Mouse (Mus musculus) liver, adult 2 months (tissue): ENCODE data around the gene Edn3. TPM values are rescaled to one million over a fixed set of nuclear protein-coding genes. Genes with fewer than 3 reads are reported as not detected.

Experiments
- DNase-seq: peaks from one replicate; pipeline ENCODE4 v3.0.0-alpha.2; 2011; ENCODE audit warnings: low read depth, low spot score; ENCODE audit errors: extremely low read depth
- H3K27ac ChIP-seq: fragments of 200-500 bp; replicated peaks from 2 replicates; pipeline ENCODE4 v1.5.1; 2012; ENCODE audit warnings: low read depth, mild to moderate bottlenecking, control low read depth, inconsistent platforms, low read length; ENCODE audit not compliant: insufficient read depth
- H3K27me3 ChIP-seq: fragments of 200-500 bp; 2 replicates; pipeline ENCODE4 v1.6.1; 2012; ENCODE audit warnings: mild to moderate bottlenecking, moderate library complexity, low read length, inconsistent platforms; ENCODE audit not compliant: control insufficient read depth, insufficient read depth
- H3K36me3 ChIP-seq: fragments of 200-500 bp; 2 replicates; pipeline ENCODE4 v1.6.1; 2012; ENCODE audit warnings: low read length, inconsistent platforms; ENCODE audit not compliant: control insufficient read depth, insufficient read depth
- H3K4me1 ChIP-seq: fragments of 200-500 bp; 2 replicates; pipeline ENCODE4 v1.6.1; 2011; ENCODE audit warnings: low read length; ENCODE audit not compliant: control insufficient read depth, insufficient read depth
- H3K4me3 ChIP-seq: fragments of 200-500 bp; 2 replicates; pipeline ENCODE4 v1.5.1; 2011; ENCODE audit warnings: low read depth, mild to moderate bottlenecking, control low read depth, low read length, moderate library complexity; ENCODE audit not compliant: insufficient read depth
- H3K79me2 ChIP-seq: fragments of 200-500 bp; 2 replicates; pipeline ENCODE4 v1.6.1; 2012; ENCODE audit warnings: inconsistent platforms, mild to moderate bottlenecking, low read length, moderate library complexity; ENCODE audit not compliant: control insufficient read depth, insufficient read depth
- H3K9ac ChIP-seq: fragments of 200-500 bp; 2 replicates; pipeline ENCODE4 v1.6.1; 2012; ENCODE audit warnings: low read depth, mild to moderate bottlenecking, control low read depth, inconsistent platforms, low read length
- CTCF ChIP-seq: fragments of 200-500 bp; IDR thresholded peaks from 2 replicates; pipeline ENCODE4 v1.5.1; 2011; ENCODE audit warnings: low read depth, low read length, control low read depth
- POLR2A ChIP-seq: fragments of 200-500 bp; IDR thresholded peaks from 2 replicates; pipeline ENCODE4 v1.6.1; 2011; ENCODE audit warnings: low read length, control low read depth; ENCODE audit not compliant: insufficient read depth; ENCODE audit errors: extremely low read depth
- WGBS: fragments of 180-500 bp; shearing (Covaris S2); methylation state at CpG from one replicate; pipeline ENCODE4 v1.1.7; 2018; 5-methylcytosine and 5-hydroxymethylcytosine counted together
- polyA plus RNA-seq: library from polyadenylated mRNA; depleted of rRNA; stranded (reverse); fragments of >200 nt; gene quantifications from 2 replicates; pipeline ENCODE4 v1.2.3, GENCODE M21; 2012
- total RNA-seq: library from RNA; depleted of rRNA; stranded (reverse); fragments of >200 nt; gene quantifications from 2 replicates; pipeline ENCODE4 v1.2.3, GENCODE M21; 2014

The Edn3 gene
- total and polyA plus RNA-seq, 2 experiments: 0.18 TPM; not detected in 1

GRCm38 (mm10) chr2:174761452-174762101, 1.2 kb downstream of the Edn3 start:
- H3K36me3 ChIP-seq: no peaks in the 10 kb centered on the region
- H3K27me3 ChIP-seq: 0 out of 2 replicates have a peak, but pooled peaks cover 3% of the 10 kb centered on the region
- no peak overlapping the region for H3K4me3 ChIP-seq
- no peak overlapping the region for H3K27ac ChIP-seq
- H3K9ac ChIP-seq: no peak overlapping the region
- TF ChIP-seq CTCF (no peak), POLR2A (no peak)
- no peaks in the 10 kb centered on the region for H3K79me2 ChIP-seq
- no peaks in the 10 kb centered on the region for H3K4me1 ChIP-seq
- WGBS: 86% methylated on average over 6 of the region's 6 CpGs
- no peak for DNase-seq

- 0 out of 2 replicates have a peak, but pooled peaks cover 3% of the 10 kb centered on the region for H3K27me3 ChIP-seq
- H3K36me3 ChIP-seq: no peaks in the 10 kb centered on the region
- H3K4me1 ChIP-seq: no peaks in the 10 kb centered on the region
- no peak overlapping the region for H3K4me3 ChIP-seq
- no peak overlapping the region for H3K9ac ChIP-seq
- no peak for DNase-seq
- H3K27ac ChIP-seq: no peak overlapping the region
- TF ChIP-seq POLR2A: no peak
- no peak for TF ChIP-seq CTCF
- WGBS: 88% methylated on average over 2 of the region's 2 CpGs
- no peaks in the 10 kb centered on the region for H3K79me2 ChIP-seq
Observed at GRCm38 (mm10) chr2:174762310-174762709, 1.9 kb downstream of the Edn3 start.

- DNase-seq: no peak
- no peak for TF ChIP-seq CTCF
- TF ChIP-seq POLR2A: no peak
- H3K4me1 ChIP-seq: no peaks in the 10 kb centered on the region
- H3K36me3 ChIP-seq: no peaks in the 10 kb centered on the region
- 73% methylated on average over 7 of the region's 7 CpGs for WGBS
- H3K27ac ChIP-seq: no peak overlapping the region
- no peaks in the 10 kb centered on the region for H3K27me3 ChIP-seq
- no peak overlapping the region for H3K4me3 ChIP-seq
- H3K9ac ChIP-seq: no peak overlapping the region
- H3K79me2 ChIP-seq: no peaks in the 10 kb centered on the region
Observed at GRCm38 (mm10) chr2:174768891-174769528, 8.6 kb downstream of the Edn3 start.

GRCm38 (mm10) chr2:174774177-174775111, 14.0 kb downstream of the Edn3 start:
- H3K4me1 ChIP-seq: no peaks in the 10 kb centered on the region; the same call in 1 of the 2 replicates
- no peaks in the 10 kb centered on the region for H3K27me3 ChIP-seq
- H3K4me3 ChIP-seq: no peak overlapping the region
- no peaks in the 10 kb centered on the region for H3K79me2 ChIP-seq
- no peaks in the 10 kb centered on the region for H3K36me3 ChIP-seq
- no peak overlapping the region for H3K27ac ChIP-seq
- TF ChIP-seq POLR2A (no peak), CTCF (no peak)
- H3K9ac ChIP-seq: no peak overlapping the region
- 70% methylated on average over 10 of the region's 10 CpGs for WGBS
- DNase-seq: peak; percentile 30

DNA sequence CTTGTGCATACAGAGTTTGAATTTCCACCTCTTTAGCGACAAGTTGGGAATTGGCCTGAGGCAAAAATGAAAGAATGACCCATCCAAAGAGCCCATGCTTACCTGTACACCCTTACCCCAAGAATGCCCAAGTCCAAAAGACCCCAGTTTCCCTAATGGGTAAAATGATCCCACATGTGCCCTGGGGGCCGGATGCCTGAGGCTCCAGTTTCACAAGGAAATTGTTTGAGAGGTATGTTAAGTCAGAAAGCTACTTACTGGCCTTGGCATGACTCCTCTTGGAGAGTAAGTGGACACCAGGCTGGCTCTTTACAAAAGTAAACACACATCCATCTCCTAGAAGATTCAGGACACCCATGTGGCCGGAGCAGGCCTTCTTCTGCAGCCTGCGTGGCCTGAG, 21.6 kb downstream of the Edn3 start:
- WGBS: 93% methylated on average over 4 of the region's 4 CpGs
- H3K36me3 ChIP-seq: no peaks in the 10 kb centered on the region
- DNase-seq: no peak
- H3K4me3 ChIP-seq: no peak overlapping the region
- H3K27me3 ChIP-seq: no peaks in the 10 kb centered on the region
- no peak for TF ChIP-seq CTCF
- TF ChIP-seq POLR2A: no peak
- H3K9ac ChIP-seq: no peak overlapping the region
- H3K27ac ChIP-seq: no peak overlapping the region
- H3K4me1 ChIP-seq: no peaks in the 10 kb centered on the region
- H3K79me2 ChIP-seq: no peaks in the 10 kb centered on the region
